Mouse (Mus musculus) kidney, postnatal 14 days (tissue): ENCODE measurements at regions not wholly inside any gene's neighbourhood (a gene's known extent, or its start where the extent isn't known, plus 50 kb on each side); places are given as distances from the start of the nearest gene placed in this dataset.

ENCODE experiments used
- DNase-seq: peaks from one replicate; pipeline ENCODE4 v3.0.0; 2022; ENCODE audit warnings: mixed read lengths

- no peak for DNase-seq
Measured at GRCm38 (mm10) chr13:84565644-84566532, 343.8 kb downstream of the Tmem161b start.

GRCm38 (mm10) chr13:84566533-84566832 lies 344.4 kb downstream of the Tmem161b start:
- no peak for DNase-seq

- no peak for DNase-seq
Measured at GRCm38 (mm10) chr13:84569371-84569770, 347.3 kb downstream of the Tmem161b start.

GRCm38 (mm10) chr13:84570206-84570605 lies 348.1 kb downstream of the Tmem161b start:
- no peak for DNase-seq

- no peak for DNase-seq
Measured at GRCm38 (mm10) chr13:84570984-84571844, 349.1 kb downstream of the Tmem161b start.

- DNase-seq, result no peak
Measured at GRCm38 (mm10) chr13:84571845-84572193, 349.7 kb downstream of the Tmem161b start.

GRCm38 (mm10) chr13:84572231-84572630 lies 350.1 kb downstream of the Tmem161b start:
- no peak for DNase-seq

- DNase-seq, result no peak
Measured at GRCm38 (mm10) chr13:84596585-84597142, 374.6 kb downstream of the Tmem161b start.

- no peak for DNase-seq
Measured at GRCm38 (mm10) chr13:84602612-84603011, 380.5 kb downstream of the Tmem161b start.

GRCm38 (mm10) chr13:84612497-84612896 lies 390.4 kb downstream of the Tmem161b start:
- DNase-seq, result no peak

GRCm38 (mm10) chr13:84613004-84613403 lies 390.9 kb downstream of the Tmem161b start:
- DNase-seq, result no peak

GRCm38 (mm10) chr13:84624691-84625090 lies 402.6 kb downstream of the Tmem161b start:
- no peak for DNase-seq

GRCm38 (mm10) chr13:84625527-84625926 lies 403.4 kb downstream of the Tmem161b start:
- DNase-seq, result no peak

- DNase-seq, result no peak
Measured at GRCm38 (mm10) chr13:84625927-84626326, 403.8 kb downstream of the Tmem161b start.

GRCm38 (mm10) chr13:84626397-84626796 lies 404.3 kb downstream of the Tmem161b start:
- no peak for DNase-seq

GRCm38 (mm10) chr13:84630686-84631085 lies 408.6 kb downstream of the Tmem161b start:
- DNase-seq, result no peak

GRCm38 (mm10) chr13:84632493-84632892 lies 410.4 kb downstream of the Tmem161b start:
- no peak for DNase-seq

- DNase-seq, result no peak
Measured at GRCm38 (mm10) chr13:84636831-84637230, 414.7 kb downstream of the Tmem161b start.

- DNase-seq, result no peak
Measured at GRCm38 (mm10) chr13:84637606-84638005, 415.5 kb downstream of the Tmem161b start.

GRCm38 (mm10) chr13:84638401-84638934 lies 416.4 kb downstream of the Tmem161b start:
- no peak for DNase-seq

GRCm38 (mm10) chr13:84639087-84640022 lies 417.3 kb downstream of the Tmem161b start:
- no peak for DNase-seq

GRCm38 (mm10) chr13:84644024-84644423 lies 421.9 kb downstream of the Tmem161b start:
- DNase-seq, result no peak
